Mouse (Mus musculus): ENCODE data around the gene Cptp. TPM values are rescaled to one million over a fixed set of nuclear protein-coding genes. Genes with fewer than 3 reads are reported as not detected.

The Cptp gene
- 10.9 and 14.0 TPM in 2 replicates for total RNA-seq (2012; rRNA removed)
- polyA plus RNA-seq (2012; ENCODE audit: insufficient read depth in 1 of 2, insufficient read length in 2 of 2, low read depth in 1 of 2, low replicate concordance in 2 of 2, missing spikeins in 1 of 2) = 10 to 100 TPM in 1 of 2 experiments, not detected in 1; 22.6 TPM

- DNase-seq (ENCODE audit: low read depth, low spot score) = peak; percentile 96
- H3K36me3 ChIP-seq (ENCODE audit: control insufficient read depth in 1 of 2, insufficient read depth in 2 of 2, low read length in 2 of 2) = peaks cover 0 to 9% of the 10 kb centered on the region in 2 experiments
Observed at GRCm38 (mm10) chr4:155869317-155870033, at the start of gene Cptp, which contains the start of gene Ints11. Gene Cptp, minus strand, starts transcription at chr4:155869440. Gene Ints11, plus strand, starts transcription at chr4:155869546.

GRCm38 (mm10) chr4:155908751-155909150, 39.5 kb upstream of the Cptp start:
- no peak for DNase-seq (ENCODE audit: low read depth, low spot score)
- Histone ChIP-seq H3K4me3 (ENCODE audit: control insufficient read depth in 1 of 2, insufficient read depth in 1 of 2, low read depth in 2 of 2, low read length in 2 of 2) (no peak overlapping the region), H3K27me3 (ENCODE audit: control insufficient read depth in 1 of 2, insufficient read depth in 2 of 2, low read length in 2 of 2) (no peaks in the 10 kb centered on the region), H3K36me3 (ENCODE audit: control insufficient read depth in 1 of 2, insufficient read depth in 2 of 2, low read length in 2 of 2) (no peaks in the 10 kb centered on the region; a peak in 1 of 4 replicates), H3K27ac (ENCODE audit: control insufficient read depth, low read depth, low read length) (no peak overlapping the region), H3K79me2 (ENCODE audit: control insufficient read depth, insufficient read depth, low read length, poor library complexity) (no peaks in the 10 kb centered on the region), H3K9me3 (replicated peaks; ENCODE audit: insufficient read depth, low read length) (no peaks in the 10 kb centered on the region), H3K4me1 (ENCODE audit: control insufficient read depth in 1 of 2, insufficient read depth in 2 of 2, low read length in 2 of 2) (no peaks in the 10 kb centered on the region), H3K9ac (ENCODE audit: control insufficient read depth, low read depth, low read length, poor library complexity, severe bottlenecking) (no peak overlapping the region)
- no peak for TF ChIP-seq GATA1 (IDR thresholded peaks at IDR 0.05; ENCODE audit: low read depth, low read length)
- no peak for TF ChIP-seq USF1 (IDR thresholded peaks at IDR 0.05; ENCODE audit: low read depth, low read length)

More at GRCm38 (mm10) chr4:155869317-155870033, at the start of gene Cptp, which contains the start of gene Ints11:
- H3K9ac ChIP-seq (ENCODE audit: control insufficient read depth, low read depth, low read length, poor library complexity, severe bottlenecking) = peak within 1 kb of the TSS; percentile 92
- no peaks in the 10 kb centered on the region for H3K9me3 ChIP-seq (replicated peaks; ENCODE audit: insufficient read depth, low read length)
- H3K4me1 ChIP-seq (ENCODE audit: control insufficient read depth in 1 of 2, insufficient read depth in 2 of 2, low read length in 2 of 2) = peaks cover 4 to 12% of the 10 kb centered on the region in 2 experiments
- TF ChIP-seq USF1 (IDR thresholded peaks at IDR 0.05; ENCODE audit: low read depth, low read length) (no peak), NELFE (IDR thresholded peaks at IDR 0.05; ENCODE audit: low read depth, low read length) (peak; percentile 98), ZMIZ1 (IDR thresholded peaks at IDR 0.05; ENCODE audit: low read depth, low read length) (peak; percentile 66; the same call in 1 of the 2 replicates), NRF1 (IDR thresholded peaks at IDR 0.05; ENCODE audit: insufficient read depth, low read depth, low read length, poor library complexity, severe bottlenecking) (peak; percentile 88), MEF2A (IDR thresholded peaks at IDR 0.05; ENCODE audit: extremely low read depth, insufficient replicate concordance, low read depth, low read length, poor library complexity, severe bottlenecking) (no peak), CTCF (IDR thresholded peaks at IDR 0.05 in 2 of 3, conservative IDR thresholded peaks at IDR 0.05 in 1 of 3; ENCODE audit: control insufficient read depth in 1 of 3, insufficient read depth in 1 of 3, low read depth in 2 of 3, low read length in 3 of 3, poor library complexity in 1 of 3, severe bottlenecking in 1 of 3) (no peak), CHD1 (IDR thresholded peaks at IDR 0.05; ENCODE audit: low read depth, low read length) (no peak), TBP (IDR thresholded peaks at IDR 0.05; ENCODE audit: low read depth, low read length) (peak; percentile 67), ELF1 (IDR thresholded peaks at IDR 0.05; ENCODE audit: low read depth, low read length) (peak; percentile 49; the same call in 1 of the 2 replicates), POLR2A (IDR thresholded peaks at IDR 0.05; ENCODE audit: control insufficient read depth in 1 of 2, insufficient read depth in 1 of 2, low read depth in 1 of 2, low read length in 2 of 2, poor library complexity in 1 of 2) (peak; percentile 96 to 97), MXI1 (IDR thresholded peaks at IDR 0.05; ENCODE audit: low read depth, low read length) (0 out of 2 replicates have a peak, but pooled peaks have one; percentile 54), MAX (IDR thresholded peaks at IDR 0.05; ENCODE audit: low read length) (no peak; the same call in 1 of the 2 replicates), GATA1 (IDR thresholded peaks at IDR 0.05; ENCODE audit: low read depth, low read length) (no peak), UBTF (IDR thresholded peaks at IDR 0.05; ENCODE audit: borderline replicate concordance, insufficient read depth, low read depth, low read length) (no peak), HCFC1 (IDR thresholded peaks at IDR 0.05; ENCODE audit: low read depth, low read length) (peak; percentile 80), SIN3A (IDR thresholded peaks at IDR 0.05; ENCODE audit: low read length) (peak; percentile 52; the same call in 1 of the 2 replicates), MYC (IDR thresholded peaks at IDR 0.05; ENCODE audit: low read depth, low read length) (no peak), E2F4 (IDR thresholded peaks at IDR 0.05; ENCODE audit: borderline replicate concordance, low read depth, low read length) (no peak; the same call in 1 of the 2 replicates), POLR2AphosphoS2 (IDR thresholded peaks at IDR 0.05; ENCODE audit: low read length) (peak; percentile 87)
- peak within 1 kb of the TSS; percentile 89 to 97 for H3K4me3 ChIP-seq (ENCODE audit: control insufficient read depth in 1 of 2, insufficient read depth in 1 of 2, low read depth in 2 of 2, low read length in 2 of 2)
- peaks cover 27% of the 10 kb centered on the region for H3K79me2 ChIP-seq (ENCODE audit: control insufficient read depth, insufficient read depth, low read length, poor library complexity)
- H3K27me3 ChIP-seq (ENCODE audit: control insufficient read depth in 1 of 2, insufficient read depth in 2 of 2, low read length in 2 of 2) = no peaks in the 10 kb centered on the region
- H3K27ac ChIP-seq (ENCODE audit: control insufficient read depth, low read depth, low read length) = peak within 1 kb of the TSS; percentile 83
